Mouse (Mus musculus) olfactory bulb, adult 2 months (tissue): ENCODE measurements around the gene Rxfp1.

Experiments used
- CTCF ChIP-seq: fragments of 200-500 bp; IDR thresholded peaks from 2 replicates; pipeline ENCODE4 v1.5.1; 2012; ENCODE audit warnings: low read depth, mild to moderate bottlenecking, low read length, moderate library complexity; ENCODE audit not compliant: insufficient read depth
- POLR2A ChIP-seq: fragments of 200-500 bp; IDR thresholded peaks from 2 replicates; pipeline ENCODE4 v1.6.1; 2012; ENCODE audit warnings: mild to moderate bottlenecking, low read depth, low read length, moderate library complexity; ENCODE audit not compliant: insufficient read depth

GRCm38 (mm10) chr3:79683529-79683928 lies 54.2 kb downstream of the Rxfp1 start:
- TF ChIP-seq POLR2A (no peak), CTCF (no peak)
